Mouse (Mus musculus): ENCODE results near the gene Fbxo3.
A peak's percentile ranks its signal among the peaks of the same experiment; 100 is the strongest.
"Not testable (repeated sequence)": the region's sequence is repeated elsewhere in the genome, so short reads cannot be mapped to it uniquely, and the experiment has no call there.

The Fbxo3 gene

DNA sequence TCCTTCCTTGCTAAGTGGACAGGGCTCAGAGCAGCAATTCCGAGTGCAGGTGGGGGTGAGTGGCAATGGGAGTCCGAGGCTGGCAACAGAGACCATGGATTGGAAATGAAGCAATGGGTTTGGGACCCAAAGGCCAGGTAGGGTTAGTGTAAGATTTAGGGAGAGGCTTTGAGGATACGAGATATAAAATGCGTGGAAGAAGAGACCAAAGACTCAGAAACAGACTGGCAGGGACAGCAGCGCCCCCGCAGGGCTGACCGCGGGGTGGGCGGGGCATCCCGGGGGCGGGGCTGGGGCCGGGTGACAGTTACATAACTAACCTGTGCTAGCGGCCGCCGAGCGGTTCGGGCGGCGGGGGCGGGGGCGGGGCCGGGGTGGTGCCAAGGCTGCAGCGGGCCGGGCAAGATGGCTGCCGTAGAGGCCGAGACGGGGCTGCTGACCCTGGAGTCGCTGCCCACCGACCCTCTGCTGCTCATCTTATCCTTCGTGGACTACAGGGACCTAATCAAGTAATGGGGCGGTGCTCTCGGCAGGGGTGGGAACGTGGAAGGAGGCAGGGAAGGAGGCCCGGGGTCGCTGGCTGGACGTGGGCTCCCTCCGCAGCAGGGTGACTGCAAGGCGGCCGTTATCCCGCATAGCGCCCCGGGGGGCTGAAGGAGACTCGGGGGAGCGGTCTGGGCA is at the start of gene Fbxo3:
TSS of gene Fbxo3 (plus strand) at position 264 of the 681 bp plus-strand sequence.
- DNase-seq, result peak; percentile 89

DNA sequence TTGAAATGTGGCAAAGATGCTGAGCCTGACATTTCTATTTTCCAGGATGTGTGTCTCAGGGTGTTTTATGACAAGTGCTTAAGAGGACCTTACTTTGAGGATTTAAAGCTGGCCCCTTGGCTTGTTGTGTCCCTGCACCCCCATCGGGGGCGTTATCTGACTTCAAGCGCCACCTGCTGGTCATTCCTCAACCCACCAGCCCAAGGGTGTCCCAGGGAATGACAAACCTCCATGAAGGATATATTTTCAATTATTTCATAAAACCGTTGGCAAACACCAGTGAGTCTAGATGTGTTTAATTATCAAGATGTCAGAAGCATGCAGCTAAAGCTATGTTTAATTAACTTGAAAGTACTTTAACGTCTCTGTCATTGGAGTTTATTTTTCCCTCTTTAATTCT is 45.3 kb upstream of the Fbxo3 start:
- DNase-seq, result peak; percentile 90

DNA sequence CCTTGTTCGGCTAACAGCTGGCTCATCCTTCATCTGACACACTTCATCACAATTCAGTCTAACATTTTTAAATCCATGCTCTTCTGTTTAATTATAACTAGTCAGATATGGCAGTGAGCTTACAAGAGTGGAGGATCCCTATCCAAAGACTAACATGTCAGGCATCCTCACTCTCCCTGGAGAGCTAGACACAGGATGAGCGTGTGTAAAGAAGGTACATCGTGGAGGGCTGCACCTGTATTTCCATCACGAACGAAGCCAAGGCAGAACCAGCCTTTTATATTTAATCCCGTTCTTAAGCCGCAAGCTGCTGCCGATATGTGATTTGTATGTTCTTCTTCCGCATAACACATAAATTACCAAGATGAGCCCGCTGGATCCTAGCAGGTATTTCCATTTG is 44.4 kb upstream of the Fbxo3 start:
- DNase-seq, result no peak

DNA sequence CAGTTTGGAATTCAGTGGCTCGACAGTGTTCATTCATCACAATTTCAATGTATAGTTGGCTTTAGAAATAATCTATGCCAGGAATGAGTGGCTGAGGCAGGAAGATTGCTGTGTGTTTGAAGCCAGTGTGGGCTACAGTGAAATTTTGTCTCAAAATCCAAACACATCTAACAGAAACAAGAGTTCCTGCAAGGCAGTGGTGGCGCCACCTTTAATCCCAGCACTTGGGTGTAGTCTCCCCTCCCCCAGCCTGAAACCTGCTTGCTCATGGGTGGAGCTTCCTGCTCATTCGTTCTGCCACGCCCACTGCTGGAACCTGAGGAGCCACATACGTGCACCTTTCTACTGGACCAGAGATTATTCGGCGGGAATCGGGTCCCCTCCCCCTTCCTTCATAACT is 39.9 kb upstream of the Fbxo3 start:
- not testable (repeated sequence) for DNase-seq

DNA sequence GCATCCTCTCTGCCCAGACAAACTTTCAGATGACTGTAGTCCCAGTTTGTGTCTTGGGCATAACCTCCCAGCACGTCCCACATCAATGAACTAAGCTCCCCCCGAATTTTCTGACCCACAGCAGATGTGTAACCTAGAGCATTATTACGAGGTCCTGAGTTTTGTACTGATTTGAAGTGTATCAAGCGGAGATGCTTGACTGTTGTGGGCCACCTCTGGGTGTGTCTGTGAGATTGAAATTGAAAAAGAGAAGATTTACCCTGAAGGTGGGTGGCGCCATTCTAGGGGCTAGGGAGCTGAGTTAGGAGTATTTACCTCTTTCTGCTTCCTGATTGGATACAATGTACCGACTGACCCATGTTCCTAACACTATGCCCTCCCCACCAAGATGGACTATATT is 37.8 kb upstream of the Fbxo3 start:
- no peak for DNase-seq

DNA sequence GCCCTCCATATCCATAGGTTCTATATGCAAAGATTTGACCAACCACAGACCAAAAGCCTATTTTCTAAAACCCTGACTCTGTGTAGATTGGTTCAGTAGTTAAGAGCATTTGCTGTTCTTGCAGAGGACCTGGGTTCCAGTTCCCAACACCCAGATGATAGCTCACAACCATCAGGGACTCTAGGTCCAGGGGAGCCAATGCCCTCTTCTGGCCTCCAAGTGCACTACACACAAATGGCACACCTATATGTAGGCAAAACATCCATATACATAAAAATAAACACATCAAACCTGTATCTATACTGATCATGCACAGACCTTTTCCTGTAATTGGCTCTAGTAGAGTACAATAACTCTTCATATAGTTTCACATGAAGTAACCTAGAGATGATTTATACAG is 36.2 kb upstream of the Fbxo3 start:
- no peak for DNase-seq

DNA sequence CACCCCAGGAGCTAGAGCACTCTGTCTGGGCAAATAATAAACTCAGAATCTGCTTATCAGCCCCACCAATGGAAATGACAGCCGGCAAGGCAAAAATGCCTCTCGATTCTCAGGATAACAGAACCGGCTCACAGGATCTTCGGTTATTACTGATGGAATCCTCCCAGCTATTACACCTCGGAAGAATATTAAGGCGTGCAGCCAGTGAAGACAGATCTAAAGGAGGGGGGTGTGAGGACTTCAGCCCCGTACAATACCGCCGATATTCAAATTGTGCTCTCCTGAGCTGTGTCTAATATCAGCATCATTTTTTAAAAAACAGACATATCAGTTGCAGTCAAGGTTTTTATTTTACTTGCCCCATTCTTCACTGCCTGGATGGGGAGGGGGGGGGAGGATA is 35.4 kb upstream of the Fbxo3 start:
- no peak for DNase-seq

DNA sequence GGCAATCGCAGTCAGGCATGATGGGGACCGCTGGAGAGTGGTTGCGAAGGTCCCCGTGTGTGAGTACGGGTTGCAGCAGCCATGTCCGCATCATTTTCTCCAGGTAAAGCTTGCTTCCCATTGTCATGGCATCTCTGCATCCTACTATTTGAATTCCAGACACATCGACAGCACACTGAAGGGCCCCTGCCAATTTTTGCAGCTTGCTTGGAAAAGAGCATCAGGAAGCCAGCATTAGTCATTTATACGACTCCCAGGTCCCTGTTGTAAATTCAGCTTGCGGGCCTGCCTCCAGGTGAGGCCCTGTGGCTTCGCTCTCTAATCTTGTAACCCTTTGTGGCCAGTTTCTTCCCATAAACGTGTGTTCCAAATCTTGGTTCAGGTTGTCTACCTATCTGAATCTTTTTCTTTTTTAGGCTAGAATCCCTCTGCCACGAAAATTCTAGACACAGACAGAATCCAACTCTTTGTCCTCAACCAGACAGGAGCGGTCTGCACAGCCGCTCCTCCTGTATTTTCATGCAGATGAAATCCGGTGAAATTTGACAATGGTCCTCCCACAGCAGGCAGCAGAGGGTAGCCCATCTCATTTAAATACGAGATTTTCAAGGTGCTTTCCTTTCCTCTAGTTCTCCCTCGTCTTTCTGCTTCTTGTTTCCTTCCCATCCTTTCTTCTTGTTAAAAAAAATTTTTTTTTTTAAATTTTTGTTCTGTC is 34.7 kb upstream of the Fbxo3 start:
- DNase-seq, result no peak

DNA sequence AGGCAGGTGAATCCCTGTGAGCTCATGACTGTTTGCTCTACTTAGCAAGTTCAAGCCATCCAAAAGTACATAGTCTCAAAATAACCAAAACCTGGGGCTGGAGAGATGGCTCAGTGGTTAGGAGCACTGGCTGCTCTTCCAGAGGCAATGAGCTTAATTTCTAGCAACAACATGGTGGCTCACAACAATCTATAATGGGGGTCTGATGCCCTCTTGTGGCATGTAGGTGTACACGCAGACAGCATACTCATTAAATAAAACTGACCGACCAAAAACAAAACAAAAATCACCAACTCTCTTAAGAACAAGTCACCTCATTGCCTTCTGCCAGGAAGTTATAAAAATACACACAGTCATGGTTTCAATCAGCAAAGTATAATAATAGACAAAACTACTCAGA is 26.4 kb upstream of the Fbxo3 start:
- peak; percentile 52 for DNase-seq

DNA sequence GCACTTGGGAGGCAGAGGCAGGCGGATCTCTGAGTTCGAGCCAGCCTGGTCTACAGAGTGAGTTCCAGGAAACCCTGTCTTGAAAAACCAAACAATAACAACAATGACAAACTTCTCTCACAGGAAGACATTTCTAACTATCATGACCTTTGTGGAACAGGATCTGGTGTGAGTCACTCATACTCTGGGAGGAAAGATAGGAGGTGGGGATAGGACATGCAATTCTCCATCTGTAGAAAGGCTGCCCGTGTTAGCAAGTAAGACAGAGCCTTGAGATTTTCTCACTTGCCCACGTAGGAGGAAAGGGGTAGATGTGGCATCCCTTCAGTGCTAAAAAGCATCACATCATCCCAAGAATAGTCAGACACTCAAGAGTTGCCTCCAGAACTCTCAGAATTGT is 25.7 kb upstream of the Fbxo3 start:
- DNase-seq, result no peak

DNA sequence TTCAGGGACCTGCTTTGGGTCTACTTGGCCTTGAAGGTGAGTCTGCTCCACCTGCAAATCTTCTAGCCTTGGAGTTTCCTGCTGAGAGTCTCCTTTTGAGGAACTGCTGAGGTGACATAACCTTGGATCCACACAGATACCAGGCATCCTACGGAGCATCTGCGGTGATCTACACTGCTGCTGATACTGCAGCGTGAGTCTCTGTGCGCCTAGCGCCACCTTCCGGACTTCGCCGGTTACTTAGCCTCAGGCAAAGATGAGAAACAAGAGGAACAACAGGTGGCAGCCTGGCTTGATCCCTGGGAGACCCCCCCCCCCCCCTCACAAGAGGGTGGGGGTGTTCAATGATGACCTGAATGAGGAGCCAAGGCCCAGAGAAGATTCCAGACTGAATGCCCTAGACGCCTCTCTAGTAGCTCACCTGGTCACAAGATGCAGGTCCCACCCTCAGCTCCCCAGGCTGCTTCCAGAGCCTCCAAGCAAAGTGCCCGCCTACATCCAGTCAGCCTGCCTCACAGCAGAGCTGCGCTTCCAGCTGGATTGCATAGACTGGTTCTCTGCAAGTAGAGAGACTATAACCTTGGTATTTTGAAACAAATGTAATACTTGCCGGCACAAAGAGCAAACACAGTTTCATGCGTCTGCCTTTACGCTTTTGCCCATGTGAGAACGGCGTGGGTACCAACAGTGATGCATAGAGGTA is 24.7 kb upstream of the Fbxo3 start:
- peak; percentile 76 for DNase-seq

DNA sequence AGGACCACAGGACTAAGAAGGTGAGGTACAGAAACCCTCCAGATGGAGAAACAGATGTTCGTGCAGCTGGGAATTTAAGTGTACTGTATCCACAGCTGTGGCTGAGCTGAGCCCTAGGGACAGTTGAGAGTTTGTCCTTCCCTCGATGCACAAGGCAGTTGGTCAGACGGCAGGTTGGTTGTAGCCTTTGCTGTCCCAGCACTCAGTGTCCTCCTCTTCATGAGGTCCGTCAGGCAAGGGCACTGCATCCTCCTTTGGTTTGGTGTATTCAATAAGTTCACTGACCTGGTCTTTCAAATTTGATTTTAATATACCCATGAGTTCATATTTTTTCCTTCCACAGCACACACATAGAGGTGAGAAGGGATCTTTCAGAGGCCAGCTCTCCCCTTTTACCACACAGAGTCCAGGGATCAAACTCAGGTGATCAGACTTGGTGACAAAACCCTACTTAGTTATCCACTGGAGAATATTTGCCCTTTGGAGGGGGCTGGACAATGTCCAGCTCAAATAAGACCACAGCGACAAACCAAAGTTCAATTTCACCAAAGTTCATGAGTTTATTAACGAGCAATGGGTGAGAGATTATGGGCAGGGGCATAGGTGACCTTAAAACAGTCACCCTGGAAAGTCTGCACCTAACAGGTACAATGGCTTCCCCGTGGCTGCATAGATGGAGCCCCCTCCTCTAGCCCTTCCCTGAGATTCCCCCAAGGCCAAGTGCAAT is 19.6 kb upstream of the Fbxo3 start:
- DNase-seq, result no peak

DNA sequence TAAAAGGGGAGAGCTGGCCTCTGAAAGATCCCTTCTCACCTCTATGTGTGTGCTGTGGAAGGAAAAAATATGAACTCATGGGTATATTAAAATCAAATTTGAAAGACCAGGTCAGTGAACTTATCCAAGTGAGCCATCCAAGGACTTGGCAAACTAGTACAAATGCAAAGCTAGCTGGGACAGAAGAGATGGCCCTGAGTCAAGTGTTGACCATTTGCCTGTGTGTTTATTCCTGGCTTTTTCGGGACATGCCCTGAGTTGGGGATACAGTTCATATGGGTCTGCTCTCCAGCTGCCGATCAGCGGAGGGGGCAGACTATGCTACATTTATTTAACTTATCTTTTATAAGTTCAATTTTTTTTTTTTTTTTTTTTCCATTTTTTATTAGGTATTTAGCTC is 18.7 kb upstream of the Fbxo3 start:
- not testable (repeated sequence) for DNase-seq

DNA sequence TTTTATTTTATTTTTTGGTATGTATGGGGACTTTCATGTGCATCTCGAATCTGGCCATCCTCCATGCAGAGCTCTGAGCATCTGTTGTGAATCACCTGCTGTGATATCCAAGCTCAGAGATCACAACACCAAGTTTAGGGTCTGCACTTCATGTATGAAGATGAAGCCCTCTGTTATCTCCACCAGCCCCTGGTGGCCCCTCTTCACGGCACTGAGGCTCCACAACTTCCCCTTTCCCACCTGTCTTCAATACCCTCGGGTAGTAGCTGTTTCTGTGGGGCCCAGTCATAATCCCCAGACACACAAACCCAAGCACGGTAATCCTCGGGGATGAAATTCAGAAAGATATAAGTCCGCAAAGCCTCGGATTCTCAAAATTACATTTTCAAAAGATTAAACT is 4.4 kb upstream of the Fbxo3 start:
- no peak for DNase-seq

DNA sequence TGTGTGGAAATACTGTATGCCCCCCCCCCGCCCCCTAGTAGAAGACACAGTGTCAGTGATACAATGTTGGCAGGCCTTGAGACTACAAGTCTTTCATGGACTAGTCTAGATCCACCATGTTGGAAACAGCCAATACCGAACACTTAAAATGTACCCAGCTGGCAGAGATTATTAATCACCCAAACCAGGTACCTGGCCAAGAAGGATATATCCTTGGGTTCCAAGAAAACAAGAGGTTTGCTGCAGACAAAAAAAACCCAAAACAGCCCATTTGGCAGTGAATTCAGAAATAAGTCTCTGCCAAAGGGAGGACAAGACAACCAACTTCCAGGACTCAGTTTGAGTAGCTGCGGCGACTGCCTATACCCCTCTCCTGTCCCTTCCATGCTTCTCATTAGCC is 2.9 kb upstream of the Fbxo3 start:
- DNase-seq, result no peak

DNA sequence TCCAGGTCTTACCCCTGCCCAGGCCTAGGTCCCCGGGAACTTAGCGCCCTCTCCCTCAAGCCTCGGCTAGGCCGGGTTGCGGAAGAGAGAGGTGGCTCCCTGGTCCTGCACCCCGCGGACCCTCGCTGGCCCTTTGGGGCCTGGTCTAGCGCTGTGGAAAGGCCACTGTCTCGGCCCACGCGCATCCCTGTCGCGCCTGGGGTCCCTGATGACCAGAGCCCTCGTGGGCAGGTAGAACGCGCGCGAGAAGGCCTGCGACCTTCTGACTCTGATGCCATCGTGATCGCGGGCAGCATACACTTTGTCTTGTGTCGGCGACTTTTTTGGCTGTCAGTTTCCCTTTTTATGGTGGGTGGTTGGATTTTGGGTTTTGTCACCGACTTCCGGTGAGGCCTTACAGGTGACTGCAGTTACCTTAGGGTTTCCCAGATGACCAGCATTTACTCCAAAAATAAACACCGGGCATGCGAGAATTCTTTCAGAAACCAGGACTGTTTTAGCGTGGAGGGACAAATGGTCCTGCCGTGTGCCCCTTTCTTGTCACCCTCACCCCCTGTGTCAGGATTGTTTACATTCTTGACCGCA is 710 bp downstream of the Fbxo3 start, which contains the start of gene 4931422A03Rik:
TSS of gene 4931422A03Rik (minus strand) at position 223 of the 585 bp plus-strand sequence.
- DNase-seq, result no peak

DNA sequence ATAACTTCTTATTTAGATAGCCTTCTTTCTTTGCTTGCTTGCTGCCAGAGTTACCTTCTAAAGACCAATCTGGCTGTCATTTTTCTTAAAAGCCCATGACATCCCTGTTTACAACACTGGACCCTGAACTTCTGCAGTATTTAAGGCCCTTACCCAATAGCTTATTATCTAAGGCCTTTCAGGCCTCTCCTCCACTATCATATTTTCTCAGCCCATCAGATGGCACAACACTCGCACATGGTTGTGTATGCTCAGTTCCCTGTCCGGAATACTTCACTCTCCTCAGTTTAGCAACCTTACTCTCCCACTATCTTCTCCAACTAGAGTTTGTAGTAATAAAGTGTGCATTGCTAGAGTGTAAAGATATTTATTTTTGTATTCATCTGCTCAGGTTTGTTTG is 1.6 kb downstream of the Fbxo3 start:
- no peak for DNase-seq

DNA sequence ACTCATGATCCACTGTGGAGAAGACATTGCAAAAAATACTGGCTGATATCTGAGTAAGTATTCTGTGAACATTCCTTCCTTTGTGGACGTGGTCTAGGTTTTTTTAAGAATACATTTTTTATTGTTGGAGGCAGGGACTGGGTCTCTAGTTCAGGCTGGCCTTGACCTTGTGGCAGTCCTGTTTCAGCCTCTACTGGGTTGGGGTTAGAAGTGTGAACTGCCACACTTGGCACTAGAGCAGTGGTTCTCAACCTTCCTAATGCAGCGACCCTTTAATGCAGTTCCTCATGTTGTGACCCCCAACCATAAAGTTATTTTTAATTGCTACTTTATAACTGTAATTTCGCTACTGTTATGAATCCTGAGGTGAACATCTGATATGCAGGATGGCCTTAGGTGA is 2.9 kb downstream of the Fbxo3 start:
- DNase-seq, result no peak

DNA sequence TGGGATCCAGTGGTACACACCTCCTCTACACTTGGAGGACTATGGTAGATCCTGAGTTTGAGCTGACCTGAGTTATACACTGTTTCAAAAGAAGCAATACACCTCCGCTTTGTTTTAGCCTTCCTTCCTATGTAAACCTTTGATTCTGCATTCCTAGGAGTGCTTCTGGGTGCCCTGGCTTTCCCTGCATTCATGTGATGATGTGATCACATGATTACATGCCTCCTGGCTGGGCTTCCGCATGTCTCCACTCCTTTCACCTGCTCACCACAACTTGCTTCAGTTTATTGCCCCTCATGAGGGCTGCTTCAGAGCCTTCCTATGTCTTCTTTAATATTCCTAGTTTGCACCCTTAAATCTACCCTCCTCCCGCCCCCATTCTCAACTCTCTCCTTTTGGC is 4.5 kb downstream of the Fbxo3 start:
- DNase-seq, result no peak

DNA sequence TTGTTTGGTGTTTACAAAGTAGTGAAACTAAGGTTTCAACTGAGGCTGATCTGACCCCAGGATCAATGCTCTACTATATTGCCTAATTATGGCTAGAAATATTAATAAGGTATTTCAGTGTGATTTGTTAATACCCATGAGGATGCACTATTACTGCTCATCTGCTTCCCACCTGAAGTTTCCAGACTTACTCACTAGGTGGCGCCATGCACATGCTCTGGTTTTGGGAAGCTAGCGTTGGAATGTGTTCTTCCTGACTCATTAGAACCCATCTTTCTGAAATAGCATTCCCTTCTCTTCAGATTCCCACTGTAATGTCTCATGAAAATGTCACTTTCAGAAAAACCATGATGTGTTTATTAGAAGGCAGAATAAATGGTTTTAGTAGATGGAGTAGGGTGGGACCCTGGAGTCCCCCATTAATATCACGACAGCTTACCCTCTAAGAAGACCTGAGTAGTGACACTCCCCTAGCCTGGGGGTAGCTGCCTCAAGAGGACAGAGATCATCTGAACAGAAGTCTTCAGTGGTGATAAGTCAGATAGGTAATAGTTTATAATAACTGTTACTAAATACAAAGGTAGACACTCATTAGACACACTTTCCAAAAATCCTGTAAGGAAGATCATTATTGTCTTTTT is 7.4 kb downstream of the Fbxo3 start:
- peak; percentile 71 for DNase-seq

DNA sequence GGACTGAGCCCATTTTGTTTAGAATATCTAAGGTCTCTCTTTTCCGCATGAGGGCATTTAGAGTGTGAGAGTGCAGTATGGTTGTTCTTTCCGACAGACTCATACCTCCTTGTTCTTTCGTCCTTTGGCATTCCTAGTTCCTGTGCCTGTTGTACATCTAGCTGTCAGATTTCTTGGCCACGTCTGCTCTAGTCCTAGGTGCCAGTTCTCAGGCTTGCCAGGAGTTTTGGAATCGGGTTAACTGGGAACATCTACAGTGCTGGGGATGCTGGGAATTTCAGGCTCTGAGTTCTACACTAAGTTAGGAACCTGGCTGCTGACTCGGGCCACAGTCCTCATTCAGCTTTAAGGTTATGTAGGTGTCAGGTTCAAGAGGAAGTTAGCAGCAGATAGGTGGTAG is 8.1 kb downstream of the Fbxo3 start:
- DNase-seq, result no peak

DNA sequence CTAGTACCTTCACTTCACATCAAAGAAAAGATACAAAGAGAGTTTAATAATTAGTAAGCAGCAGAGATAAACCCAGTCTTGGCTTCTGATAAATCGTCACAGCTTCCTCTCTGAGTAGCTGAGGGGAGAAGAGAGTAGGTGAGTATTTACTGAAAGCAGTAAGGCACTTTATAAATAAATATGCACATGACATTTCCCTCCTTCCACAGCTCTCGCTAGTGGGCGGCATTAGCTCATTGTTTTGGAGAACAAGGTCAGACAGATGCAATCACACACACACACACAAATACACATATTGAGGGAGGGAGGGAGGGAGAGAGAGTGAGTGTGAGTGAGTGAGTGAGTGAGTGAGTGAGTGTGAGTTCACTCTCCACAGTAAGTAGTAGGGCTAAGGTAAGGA is 8.8 kb downstream of the Fbxo3 start:
- DNase-seq, result no peak

DNA sequence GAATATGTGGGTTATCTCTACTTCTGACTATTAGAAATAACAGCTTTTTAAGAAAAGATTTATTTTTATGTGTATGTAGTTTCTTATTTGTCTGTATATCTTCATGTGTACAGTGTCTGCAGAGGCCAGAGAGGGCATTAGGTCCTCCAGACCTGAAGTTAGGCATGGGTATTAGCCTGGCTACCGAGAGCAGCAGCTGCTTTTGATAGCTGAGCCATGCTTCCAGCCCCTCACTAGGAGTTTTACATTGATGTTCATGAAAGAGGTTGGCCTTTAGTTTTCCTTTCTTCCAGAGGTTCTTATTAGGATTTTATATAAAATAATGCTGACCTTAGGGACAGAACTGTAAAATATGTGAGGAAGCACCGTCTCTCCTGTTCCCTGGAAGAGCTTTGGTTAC is 10.7 kb downstream of the Fbxo3 start:
- no peak for DNase-seq

Measured in embryo, embryonic 11 days (tissue).